ENCODE assay signal across 8 mouse cellular contexts in the genomic region with DNA sequence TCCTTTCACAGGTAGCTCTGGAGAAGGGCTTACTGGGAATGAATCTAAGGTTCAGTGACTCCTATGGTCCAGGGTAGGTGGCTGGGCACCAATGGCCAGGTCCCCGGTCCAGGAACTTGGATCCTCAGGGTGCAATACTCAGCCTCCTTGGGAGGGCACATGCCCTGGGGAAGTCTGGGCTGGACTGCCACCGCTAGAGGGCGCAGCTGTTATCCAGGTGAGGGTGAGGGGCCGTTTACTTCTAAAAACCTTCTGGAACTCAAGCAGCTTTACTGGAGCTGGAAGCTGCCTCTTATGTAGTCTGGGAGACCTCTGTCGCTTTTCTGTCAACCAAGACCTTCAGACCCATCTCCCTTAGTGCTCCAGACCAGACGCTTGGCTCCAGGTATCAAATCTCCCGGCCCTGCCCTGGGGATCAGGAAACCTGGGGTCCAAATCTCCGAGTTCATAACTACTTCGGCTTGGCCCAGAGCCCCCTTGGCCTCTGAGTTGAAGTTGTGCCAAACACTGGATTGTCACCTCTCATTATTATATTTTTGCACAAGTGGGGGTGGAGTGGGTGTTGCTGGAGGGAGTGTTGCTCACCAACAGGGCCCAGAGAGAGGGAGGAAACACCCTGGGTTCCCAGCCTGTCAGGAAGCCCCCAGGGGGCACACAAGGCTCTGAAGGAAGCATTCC. TPM values are rescaled to one million over a fixed set of nuclear protein-coding genes. Genes with fewer than 3 reads are reported as not detected.
A peak's percentile ranks its signal among the peaks of the same experiment; 100 is the strongest.
DNase-seq lines count a peak whose midpoint lies in the region; ATAC-seq lines count a peak whose summit lies in the region.

No protein-coding gene starts in this region.

- 21% methylated on average over 9 of the region's 9 CpGs for WGBS in hindbrain, embryonic 10.5 days
- WGBS in midbrain, embryonic 12.5 days, result 13% methylated on average over 9 of the region's 9 CpGs

- H3K9ac ChIP-seq in midbrain, embryonic 12.5 days (replicated peaks), result peak overlapping the region; percentile 99; the same call in 1 of the 2 replicates

- H3K4me3 ChIP-seq in hindbrain, embryonic 10.5 days, result peak overlapping the region; percentile 74
- H3K4me3 ChIP-seq in midbrain, embryonic 12.5 days, result no peak overlapping the region

- 0 out of 2 replicates have a peak, but pooled peaks cover 3% of the 10 kb centered on the region for H3K36me3 ChIP-seq in hindbrain, embryonic 10.5 days
- no peaks in the 10 kb centered on the region for H3K36me3 ChIP-seq in midbrain, embryonic 12.5 days

- peak overlapping the region; percentile 99 for H3K27ac ChIP-seq in hindbrain, embryonic 10.5 days
- H3K27ac ChIP-seq in midbrain, embryonic 12.5 days (replicated peaks), result peak overlapping the region; percentile 100

- no peaks in the 10 kb centered on the region for H3K27me3 ChIP-seq in hindbrain, embryonic 10.5 days (ENCODE audit: insufficient read depth, poor library complexity, severe bottlenecking)
- H3K27me3 ChIP-seq in midbrain, embryonic 12.5 days, result no peaks in the 10 kb centered on the region

- peak overlapping the region; percentile 93 for H3K4me2 ChIP-seq in midbrain, embryonic 12.5 days (replicated peaks)

- ATAC-seq in midbrain, embryonic 12.5 days (ENCODE audit: low FRiP score, low read depth), result no peak

- DNase-seq in adrenal gland, adult (ENCODE audit: inconsistent age in 2 of 2, low spot score in 1 of 2), result peak; percentile 76 to 93
- no peak for DNase-seq in adrenal gland, adult 8-10 months
- peak; percentile 84 for DNase-seq in cerebellum, adult 9-10 months
- DNase-seq in forelimb bud, embryonic 11.5 days (ENCODE audit: low read depth, low spot score), result peak; percentile 86
- peak; percentile 79 for DNase-seq in hindbrain, embryonic 10.5 days (ENCODE audit: low spot score)
- DNase-seq in layer of hippocampus, postnatal 25 days (ENCODE audit: extremely low spot score in 1 of 2, low spot score in 1 of 2), result peak; percentile 69 to 89
- DNase-seq in spleen, postnatal 10 days (ENCODE audit: low spot score in 2 of 2), result peak; percentile 79 to 90

- H3K9me3 ChIP-seq in hindbrain, embryonic 10.5 days, result peaks cover 5% of the 10 kb centered on the region; the same call in 1 of the 2 replicates
- no peaks in the 10 kb centered on the region for H3K9me3 ChIP-seq in midbrain, embryonic 12.5 days

- peaks cover 53% of the 10 kb centered on the region for H3K4me1 ChIP-seq in hindbrain, embryonic 10.5 days (replicated peaks)
- H3K4me1 ChIP-seq in midbrain, embryonic 12.5 days, result peaks cover 43% of the 10 kb centered on the region

RNA-seq across cellular contexts. Expression of a gene that starts 2.9 kb away (rescaled TPM):
- 1 to 10 TPM; 3.8 to 7.5 (median 5.3) TPM for total RNA-seq in adrenal gland, adult 8-10 months (2022)
- 72.0 and 79.1 TPM in 2 replicates for polyA plus RNA-seq in hindbrain, embryonic 10.5 days (2016; fragmentation: Nextera tagmentation; extraction: Ambion mirVana)
- 10 to 100 TPM; 17.4 to 20.0 TPM for total RNA-seq in layer of hippocampus, postnatal 25 days (2021)
- polyA plus RNA-seq in midbrain, embryonic 12.5 days (2016; fragmentation: Nextera tagmentation; extraction: Ambion mirVana), result 93.7 and 96.3 TPM in 2 replicates

RNA-seq across cellular contexts. Expression of a gene that starts 23.2 kb away (rescaled TPM):
- total RNA-seq in adrenal gland, adult 8-10 months (2022), result 10 to 100 TPM; 20.9 to 27.4 (median 24.4) TPM
- 89.8 and 96.5 TPM in 2 replicates for polyA plus RNA-seq in hindbrain, embryonic 10.5 days (2016; fragmentation: Nextera tagmentation; extraction: Ambion mirVana)
- 10 to 100 TPM; 24.6 to 34.6 TPM for total RNA-seq in layer of hippocampus, postnatal 25 days (2021)
- polyA plus RNA-seq in midbrain, embryonic 12.5 days (2016; fragmentation: Nextera tagmentation; extraction: Ambion mirVana), result 88.4 and 91.0 TPM in 2 replicates

RNA-seq across cellular contexts. Expression of a gene that starts 46.8 kb away (rescaled TPM):
- total RNA-seq in adrenal gland, adult 8-10 months (2022), result 100 to 1,000 TPM; 725 to 927 (median 846) TPM
- polyA plus RNA-seq in hindbrain, embryonic 10.5 days (2016; fragmentation: Nextera tagmentation; extraction: Ambion mirVana), result 914 and 944 TPM in 2 replicates
- 1,000 to 10,000 TPM; 1,060 to 1,153 TPM for total RNA-seq in layer of hippocampus, postnatal 25 days (2021)
- 763 and 786 TPM in 2 replicates for polyA plus RNA-seq in midbrain, embryonic 12.5 days (2016; fragmentation: Nextera tagmentation; extraction: Ambion mirVana)

RNA-seq across cellular contexts. Expression of a gene that starts 58.1 kb away (rescaled TPM):
- total RNA-seq in adrenal gland, adult 8-10 months (2022), result 100 to 1,000 TPM; 127 to 182 (median 149) TPM
- 273 and 309 TPM in 2 replicates for polyA plus RNA-seq in hindbrain, embryonic 10.5 days (2016; fragmentation: Nextera tagmentation; extraction: Ambion mirVana)
- 100 to 1,000 TPM; 291 to 300 TPM for total RNA-seq in layer of hippocampus, postnatal 25 days (2021)
- polyA plus RNA-seq in midbrain, embryonic 12.5 days (2016; fragmentation: Nextera tagmentation; extraction: Ambion mirVana), result 230 and 248 TPM in 2 replicates
